Mouse (Mus musculus) adrenal gland, postnatal 14 days (tissue): ENCODE data around the gene Vmn2r124. TPM values are rescaled to one million over a fixed set of nuclear protein-coding genes. Genes with fewer than 3 reads are reported as not detected.
"Not testable (repeated sequence)": the region's sequence is repeated elsewhere in the genome, so short reads cannot be mapped to it uniquely, and the experiment has no call there.

ENCODE experiments used
- DNase-seq: peaks from one replicate; pipeline ENCODE4 v3.0.0; 2021; ENCODE audit warnings: mixed read lengths
- long read RNA-seq, 2 experiments: library from polyadenylated mRNA; stranded (forward); transcript quantifications; one replicate each; pipeline ENCODE4 v2.0.0; 2021
- total RNA-seq: library from RNA; stranded (reverse); gene quantifications from 2 replicates; pipeline ENCODE4 v1.2.3, GENCODE M21; 2021

Gene Vmn2r124
- total RNA-seq = not detected in 2 replicates
- long read RNA-seq, experiment 1 = 0 reads
- long read RNA-seq, experiment 2 = 0 reads

DNA sequence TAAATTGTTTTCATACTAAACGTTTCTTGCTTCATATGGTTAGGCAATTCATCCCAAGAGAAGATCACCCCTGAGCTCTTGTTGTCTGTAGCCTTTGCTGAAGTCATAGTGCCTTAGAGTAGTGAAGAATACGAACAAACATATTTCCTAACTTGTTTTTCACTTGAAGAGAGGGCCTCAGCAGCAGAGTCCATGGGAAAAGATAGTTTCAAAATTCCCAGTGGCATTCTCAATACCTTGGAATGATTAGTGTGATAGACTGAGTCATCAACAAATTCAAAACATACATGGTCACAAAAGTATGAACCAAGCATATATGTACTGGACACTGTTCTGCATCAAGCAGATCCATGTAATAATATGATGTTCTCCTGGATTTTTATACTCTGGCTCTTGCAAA is at the start of gene Vmn2r124:
TSS of gene Vmn2r124 (plus strand) at position 301 of the 400 bp plus-strand sequence.
- DNase-seq = no peak

DNA sequence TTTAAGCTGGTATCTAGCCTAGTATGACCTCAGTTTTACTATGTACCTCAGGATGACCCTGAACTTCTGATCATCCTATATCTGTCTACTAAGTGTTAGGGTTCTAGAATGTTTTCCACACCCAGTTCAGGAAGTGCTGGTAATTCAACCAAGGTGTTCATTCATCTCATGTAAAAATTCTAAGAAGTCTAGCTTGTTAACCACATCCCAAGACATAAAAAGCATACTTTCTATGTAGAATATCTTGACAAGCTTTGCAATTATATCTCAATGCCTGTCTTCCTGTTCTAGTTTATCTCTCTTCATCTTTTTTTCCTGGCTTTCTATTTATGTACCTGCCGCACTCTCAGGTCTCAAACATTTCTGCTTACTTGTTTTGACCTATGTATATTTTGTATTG is 44.5 kb upstream of the Vmn2r124 start:
- DNase-seq = no peak

GRCm38 (mm10) chr17:18021433-18021832 is 27.8 kb upstream of the Vmn2r124 start, which contains the start of gene Fpr-rs4:
TSS of gene Fpr-rs4 (plus strand) at chr17:18021733.
- no peak for DNase-seq

DNA sequence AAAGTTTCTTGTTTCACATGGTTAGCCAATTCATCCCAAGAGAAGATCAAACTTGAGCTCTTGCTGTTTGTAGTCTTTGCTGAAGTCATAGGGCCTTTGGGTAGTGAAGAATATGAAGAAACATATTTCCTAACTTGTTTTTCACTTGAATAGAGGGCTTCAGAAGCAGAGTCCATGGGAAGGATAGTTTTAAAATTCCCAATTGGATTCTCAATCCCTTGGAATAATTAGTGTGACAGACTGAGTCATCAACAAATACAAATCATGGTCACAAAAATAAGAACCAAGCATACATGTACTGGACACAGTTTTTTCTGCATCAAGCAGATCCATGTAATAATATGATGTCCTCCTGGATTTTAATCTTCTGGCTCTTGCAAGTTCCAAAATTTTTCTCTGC is 35.5 kb downstream of the Vmn2r124 start, which contains the start of gene Vmn2r91:
TSS of gene Vmn2r91 (plus strand) at position 301 of the 400 bp plus-strand sequence.
- DNase-seq = not testable (repeated sequence)

GRCm38 (mm10) chr17:18095626-18096025 is 46.4 kb downstream of the Vmn2r124 start:
- DNase-seq = not testable (repeated sequence)

GRCm38 (mm10) chr17:18102265-18102664 is 53.0 kb downstream of the Vmn2r124 start:
- DNase-seq = not testable (repeated sequence)

Other genes with a start within 250 kb of the Vmn2r124 start
- gene Spaca6, start 222.3 kb upstream of the Vmn2r124 start, total RNA-seq = 51.1 and 70.1 TPM in 2 replicates
- not detected in 2 replicates for gene Has1, start 194.2 kb upstream of the Vmn2r124 start, total RNA-seq
- gene Fpr1, start 165.5 kb upstream of the Vmn2r124 start, total RNA-seq = 0.33 TPM in 1 of 2 replicates, not detected in the other
- not detected in 2 replicates for gene Fpr2, start 161.6 kb upstream of the Vmn2r124 start, total RNA-seq
- not detected in 2 replicates for gene Fpr3, start 161.6 kb upstream of the Vmn2r124 start, total RNA-seq
- gene Fpr-rs4, start 27.7 kb upstream of the Vmn2r124 start, total RNA-seq = not detected in 2 replicates
- not detected in 2 replicates for gene Vmn2r91, start 35.6 kb downstream of the Vmn2r124 start, total RNA-seq
- gene Vmn2r92, start 102.5 kb downstream of the Vmn2r124 start, total RNA-seq = not detected in 2 replicates
- not detected in 2 replicates for gene Vmn2r94, start 228.3 kb downstream of the Vmn2r124 start, total RNA-seq
- not detected in 2 replicates for gene Vmn2r93, start 248.7 kb downstream of the Vmn2r124 start, total RNA-seq